Mouse (Mus musculus) heart, postnatal 14 days (tissue): ENCODE results near the gene Slc8b1. TPM values are rescaled to one million over a fixed set of nuclear protein-coding genes. Genes with fewer than 3 reads are reported as not detected.
A peak's percentile ranks its signal among the peaks of the same experiment; 100 is the strongest.

Experiments
- DNase-seq, 2 experiments: peaks; one replicate each; pipeline ENCODE4 v3.0.0; 2021 to 2022
- intact Hi-C: fragments of 180-260 bp; cut with DNase I; formaldehyde crosslinking; loops from one replicate; pipeline ENCODE4 v1.15.1; 2025
- total RNA-seq, 2 experiments: library from RNA; stranded (reverse); gene quantifications; 2 replicates each; pipeline ENCODE4 v1.2.3; 2021

The Slc8b1 gene
- total RNA-seq, 2 experiments from 2014 or later: 8.7 to 16.4 TPM

DNA sequence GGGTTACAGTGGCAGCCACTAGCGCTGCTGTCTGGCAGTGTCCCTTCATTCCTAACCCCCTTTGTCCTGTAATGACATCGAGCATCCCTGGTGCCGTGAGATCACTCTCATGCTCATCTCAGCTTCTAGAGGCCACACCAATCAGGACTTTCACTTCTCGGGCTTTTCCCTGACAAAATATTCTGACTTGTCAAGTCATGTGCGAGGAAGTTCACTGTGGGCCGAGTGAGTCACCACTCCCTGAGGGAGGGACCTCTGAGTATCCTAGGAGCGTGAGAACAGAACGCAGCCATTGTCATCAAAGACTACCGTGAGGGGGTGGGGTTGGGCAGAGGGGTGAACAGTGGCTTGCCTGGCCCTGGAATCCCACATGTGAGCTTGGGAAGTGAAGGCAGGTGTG lies 6.6 kb downstream of the Slc8b1 start:
- peak; percentile 49 to 65 for DNase-seq
- intact Hi-C loops: no loop called here

DNA sequence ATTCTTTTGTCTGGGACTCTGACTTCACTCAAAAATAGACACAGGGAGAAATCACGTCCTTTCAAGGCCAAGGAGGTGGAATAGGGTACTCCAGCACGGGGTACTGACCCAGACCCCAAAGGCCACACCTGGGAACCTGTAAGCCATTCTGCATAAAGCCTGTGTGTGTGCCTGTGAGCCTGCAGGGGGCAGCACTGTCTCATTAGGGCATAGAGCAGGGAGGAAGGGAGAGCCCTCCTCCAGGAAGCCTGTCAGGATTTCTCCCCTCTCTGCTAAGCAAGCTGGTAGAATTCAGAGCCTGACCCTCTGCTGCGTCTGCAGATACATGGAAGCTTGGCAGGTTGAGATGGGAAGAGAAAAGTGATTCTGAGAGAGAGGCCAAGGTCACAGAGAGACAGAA lies 11.7 kb downstream of the Slc8b1 start:
- intact Hi-C loops: loop anchor here (5.0 kb wide), 1 partner anchor 85 kb away; no protein-coding TSS in a partner anchor
- peak; percentile 49 to 58 for DNase-seq

DNA sequence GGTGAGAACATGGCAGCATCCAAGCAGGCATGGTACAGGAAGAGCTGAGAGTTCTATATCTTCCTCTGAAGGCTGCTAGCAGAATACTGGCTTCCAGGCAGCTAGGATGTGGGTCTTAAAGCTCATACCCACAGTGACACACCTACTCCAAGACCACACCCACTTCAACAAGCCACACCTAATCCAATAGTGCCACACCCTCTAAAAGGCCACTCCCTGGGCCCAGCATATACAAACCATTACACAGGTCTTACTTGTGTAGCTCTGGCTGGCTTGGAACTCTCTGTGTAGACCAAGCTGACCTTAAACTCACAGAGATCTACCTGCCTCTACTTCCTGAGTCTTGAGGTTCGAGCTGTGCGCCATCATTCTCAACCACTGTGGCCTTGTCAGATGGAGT lies 13.8 kb downstream of the Slc8b1 start:
- intact Hi-C loops: loop anchor here (5.0 kb wide), 1 partner anchor 83 kb away; no protein-coding TSS in a partner anchor

DNA sequence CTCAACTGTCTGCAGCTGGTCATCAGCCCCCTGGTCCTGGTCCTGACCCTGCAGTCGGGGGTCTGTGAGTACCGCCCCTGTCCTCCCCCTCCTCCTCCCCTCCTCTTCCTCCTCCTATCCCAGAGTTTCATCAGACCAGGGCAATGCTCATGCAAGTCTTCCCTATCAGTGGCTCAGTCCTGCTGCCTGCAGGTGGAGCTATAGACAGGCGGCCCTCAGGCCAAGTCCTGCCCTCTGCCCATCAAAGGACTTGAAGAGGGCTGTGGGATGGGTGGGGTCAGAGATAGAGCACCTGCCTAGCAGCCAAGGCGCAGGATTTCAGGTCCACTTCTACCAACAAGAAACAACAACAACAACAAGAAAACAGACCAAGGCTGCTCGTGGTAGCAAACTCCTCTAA lies 14.8 kb downstream of the Slc8b1 start:
- no peak for DNase-seq
- intact Hi-C loops: no loop called here

More for the DNA sequence above, 13.8 kb downstream of the Slc8b1 start:
- no peak for DNase-seq

DNA sequence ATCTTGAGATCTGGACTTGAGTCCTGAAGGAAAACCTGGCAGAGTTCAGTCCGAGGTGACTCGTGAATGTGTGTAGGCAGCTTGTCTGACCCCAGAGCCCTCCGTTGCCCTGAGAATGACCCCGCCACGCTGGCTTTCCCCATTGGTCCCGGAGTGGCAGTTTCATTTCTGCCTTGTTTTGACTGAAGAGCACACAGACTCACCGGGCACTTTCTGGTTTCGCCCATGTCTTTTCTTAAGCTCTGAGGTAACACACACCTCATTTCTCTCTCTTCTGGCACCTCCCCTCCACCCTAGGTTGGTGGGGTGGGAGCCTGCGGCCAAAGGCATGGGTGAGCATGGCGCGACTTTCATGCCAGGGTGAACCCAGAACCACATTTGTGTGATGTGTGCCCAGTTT lies 15.3 kb downstream of the Slc8b1 start:
- DNase-seq: no peak
- intact Hi-C loops: no loop called here

DNA sequence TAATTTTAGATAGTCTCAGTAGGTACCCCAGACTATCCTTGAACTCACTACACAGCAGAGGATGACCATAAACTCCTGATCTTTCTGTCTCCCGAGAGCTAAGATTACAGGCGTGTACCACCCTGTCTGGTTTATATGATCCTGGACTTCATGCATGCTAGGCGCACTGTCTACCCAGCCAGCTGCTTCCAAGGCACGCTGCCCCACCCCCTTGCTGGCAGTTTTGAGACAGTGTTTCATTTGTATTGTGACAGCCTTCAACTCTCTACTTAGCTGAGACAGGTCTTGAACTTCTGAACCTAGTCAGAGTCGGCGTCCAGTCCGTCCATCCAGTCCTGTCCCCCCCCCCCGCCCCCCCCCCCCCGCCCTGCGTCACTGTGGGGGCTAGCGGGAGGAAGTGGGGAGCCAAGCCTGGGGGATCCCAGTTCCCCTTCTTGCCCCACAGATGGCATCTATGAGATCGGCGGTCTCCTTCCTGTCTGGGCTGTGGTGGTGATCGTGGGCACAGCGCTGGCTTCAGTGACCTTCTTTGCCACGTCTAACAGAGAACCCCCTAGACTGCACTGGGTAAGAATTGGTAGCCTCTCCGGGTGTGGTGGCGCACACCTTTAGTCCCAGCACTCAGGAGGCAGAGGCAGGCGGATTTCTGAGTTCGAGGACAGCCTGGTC lies 16.5 kb downstream of the Slc8b1 start:
- intact Hi-C loops: no loop called here
- no peak for DNase-seq

DNA sequence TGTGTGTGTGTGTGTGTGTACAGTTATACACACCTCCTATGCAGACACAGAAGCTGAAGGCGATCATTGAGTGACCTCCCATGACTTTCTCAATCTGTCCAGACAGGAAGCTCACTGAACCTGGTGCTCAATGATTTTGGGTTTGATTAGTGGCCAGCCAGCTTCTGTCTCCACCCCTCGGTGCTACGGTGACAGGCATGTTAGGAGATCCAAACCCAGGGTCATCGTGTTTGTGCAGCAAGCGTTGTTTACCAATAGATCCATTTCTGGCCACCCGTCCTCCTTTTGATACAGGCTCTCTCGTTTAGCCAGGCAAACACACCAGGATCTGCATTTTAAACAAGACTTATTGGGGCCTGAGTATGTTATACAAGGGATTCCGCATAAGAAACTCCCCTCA lies 20.7 kb downstream of the Slc8b1 start:
- no peak for DNase-seq
- intact Hi-C loops: no loop called here

DNA sequence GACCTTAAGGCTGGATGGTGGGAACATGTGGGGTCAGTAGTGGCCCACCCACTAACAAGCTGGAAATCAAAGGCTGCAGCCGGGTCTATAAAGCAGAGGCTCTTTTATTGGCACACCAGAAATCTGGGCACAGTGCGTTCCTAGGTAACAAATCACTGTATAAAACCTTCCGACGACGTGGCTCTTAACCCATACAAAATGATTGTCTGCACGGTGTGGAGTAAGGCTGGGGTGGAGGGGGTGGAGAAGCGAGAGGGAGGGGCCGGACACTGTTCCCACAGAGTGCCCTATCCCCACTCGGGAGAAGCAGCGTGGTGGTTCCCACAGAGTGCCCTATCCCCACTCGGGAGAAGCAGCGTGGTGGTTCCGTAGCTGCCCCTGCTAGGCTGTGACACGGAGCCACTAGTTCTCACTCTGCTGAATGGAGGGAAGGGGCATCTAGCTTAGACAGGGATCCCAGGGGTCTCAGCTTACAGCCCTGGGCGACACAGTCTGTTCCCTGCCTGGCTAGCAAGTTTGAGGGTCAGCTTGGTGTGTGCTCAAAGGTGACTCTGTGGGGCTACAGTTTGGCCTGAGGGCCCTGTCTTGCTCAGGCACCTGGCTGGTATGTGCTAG lies 23.2 kb downstream of the Slc8b1 start:
- intact Hi-C loops: no loop called here
- DNase-seq: no peak

DNA sequence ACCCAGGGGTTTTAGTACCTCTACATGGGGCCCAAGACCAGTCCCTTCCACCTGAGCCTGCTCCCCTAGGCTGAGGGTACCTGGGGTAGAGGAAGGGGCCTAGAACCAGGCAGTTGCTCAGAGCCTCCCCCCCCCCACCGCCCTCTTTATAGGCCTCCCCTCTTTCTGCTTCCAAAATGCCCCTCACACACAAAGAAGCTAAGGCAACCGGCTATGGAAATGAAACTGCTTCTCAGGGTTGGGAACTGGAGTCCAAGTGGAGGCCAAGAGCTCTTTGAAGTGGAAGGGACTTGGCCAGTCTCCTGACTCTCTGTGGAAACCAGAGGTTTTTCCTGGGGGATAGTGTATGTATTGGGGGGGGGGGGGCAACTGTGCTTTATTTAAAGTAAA lies 23.7 kb downstream of the Slc8b1 start:
- intact Hi-C loops: no loop called here
- DNase-seq: no peak

DNA sequence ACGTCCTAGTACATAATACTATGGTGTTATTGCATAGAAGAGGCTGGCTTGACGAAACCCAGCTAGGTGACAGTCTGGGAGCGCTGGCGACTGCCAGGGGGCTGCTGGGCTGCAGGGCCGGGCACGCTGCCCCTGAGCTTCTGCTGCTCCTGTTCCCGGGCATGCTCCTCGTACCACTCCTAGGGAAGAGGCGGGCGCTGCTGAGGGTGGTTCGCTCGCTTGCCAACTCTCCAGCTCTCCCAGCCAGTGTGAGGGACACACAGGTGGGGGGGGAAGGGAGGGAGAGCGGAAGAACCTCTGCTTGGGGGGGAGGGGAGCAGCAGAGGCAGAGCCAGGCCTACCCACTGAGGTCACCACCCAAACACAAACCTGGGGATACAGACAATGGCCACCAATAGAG lies 25.1 kb downstream of the Slc8b1 start:
- intact Hi-C loops: no loop called here
- peak; percentile 34 to 52 for DNase-seq

DNA sequence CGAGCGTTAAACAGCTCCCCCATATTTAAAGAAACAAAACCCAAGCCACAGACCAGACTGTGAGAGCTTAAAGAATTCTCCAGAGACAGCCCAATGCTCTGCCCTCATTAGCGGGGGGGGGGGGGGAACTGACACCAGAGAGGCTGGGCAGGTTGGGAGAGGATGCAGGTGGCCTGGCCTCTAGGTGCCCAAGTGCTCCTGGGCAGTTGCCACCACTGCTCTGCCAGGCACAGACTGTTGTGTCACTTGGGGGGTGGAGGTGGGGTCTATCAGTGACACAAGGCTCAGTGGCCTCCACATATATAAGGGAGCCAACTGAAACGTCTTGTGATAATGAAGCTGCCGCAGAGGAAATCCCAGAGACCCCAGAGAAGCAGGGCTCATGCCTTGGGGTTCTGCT lies 25.7 kb downstream of the Slc8b1 start:
- DNase-seq: no peak
- intact Hi-C loops: no loop called here

DNA sequence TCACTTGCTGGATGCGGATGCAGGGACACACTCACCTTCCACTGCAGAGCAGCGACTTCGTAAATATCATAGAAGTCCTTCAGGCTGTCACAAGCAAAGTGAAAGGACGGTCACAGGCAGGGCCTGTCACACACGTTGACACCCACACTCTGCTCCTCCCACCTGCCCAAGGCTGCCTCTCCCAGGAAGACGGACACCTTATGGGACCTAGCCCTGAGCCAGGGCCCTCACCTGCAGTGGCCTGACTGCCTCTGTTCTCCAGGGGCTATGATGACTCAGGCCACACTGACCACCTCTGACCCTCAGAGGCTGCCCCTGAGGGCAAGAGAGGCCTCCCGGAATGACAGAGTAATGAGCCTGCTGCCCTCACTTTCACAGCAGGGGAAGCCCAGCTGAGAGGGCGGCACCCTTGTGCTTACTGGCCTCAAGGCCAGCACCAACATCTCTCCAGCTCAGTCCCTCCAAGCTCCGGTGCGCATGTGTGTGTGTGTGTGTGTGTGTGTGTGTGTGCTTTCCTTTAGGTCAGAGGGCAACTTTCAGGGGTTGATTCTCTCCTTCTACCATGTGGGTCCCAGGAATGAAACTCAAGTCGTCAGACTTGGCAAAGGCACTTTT lies 37.4 kb downstream of the Slc8b1 start:
- DNase-seq: no peak
- intact Hi-C loops: no loop called here

DNA sequence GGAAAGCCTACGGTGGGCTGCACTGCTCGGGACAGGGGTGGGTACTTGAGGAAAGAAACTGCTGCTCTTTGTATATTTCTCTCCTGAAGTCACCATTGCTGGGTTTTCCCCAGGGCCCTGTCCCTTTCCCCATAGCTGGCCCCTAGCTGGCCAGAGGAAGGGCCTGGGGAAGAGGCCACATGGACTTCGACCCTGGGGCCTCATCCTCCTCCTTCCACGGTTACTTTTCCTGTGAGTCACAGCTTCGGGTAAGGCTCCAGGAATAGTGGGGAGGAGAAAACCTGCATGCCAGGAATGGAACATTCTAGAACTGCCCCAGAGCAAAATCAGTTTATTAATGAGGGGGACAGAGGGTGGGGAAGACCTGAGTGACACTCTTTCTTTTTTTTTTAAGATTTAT lies 39.2 kb downstream of the Slc8b1 start:
- intact Hi-C loops: loop anchor here (5.0 kb wide), 1 partner anchor 37 kb away; the partner anchor contains the start of genes Iqcd and Tpcn1
- DNase-seq: no peak

DNA sequence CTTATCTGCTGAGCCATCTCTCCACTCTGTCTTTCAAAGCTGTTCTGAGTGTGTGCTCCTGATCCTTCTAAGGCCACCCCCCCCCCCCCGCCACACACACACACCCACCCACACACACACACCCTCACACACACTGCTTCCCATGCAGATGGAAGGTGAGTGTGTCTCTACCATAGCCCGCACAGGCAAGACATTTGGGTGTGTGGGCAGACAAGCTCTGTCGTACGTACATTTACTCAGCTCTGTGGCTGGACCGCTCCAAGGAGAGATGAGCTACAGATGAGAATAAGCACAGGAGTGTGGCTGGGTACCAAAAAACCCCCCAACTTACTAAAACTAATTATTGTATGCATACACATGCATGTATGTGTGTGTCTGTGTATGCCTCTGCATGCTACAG lies 39.7 kb downstream of the Slc8b1 start:
- intact Hi-C loops: loop anchor here (5.0 kb wide), 1 partner anchor 37 kb away; the partner anchor contains the start of genes Iqcd and Tpcn1
- no peak for DNase-seq

DNA sequence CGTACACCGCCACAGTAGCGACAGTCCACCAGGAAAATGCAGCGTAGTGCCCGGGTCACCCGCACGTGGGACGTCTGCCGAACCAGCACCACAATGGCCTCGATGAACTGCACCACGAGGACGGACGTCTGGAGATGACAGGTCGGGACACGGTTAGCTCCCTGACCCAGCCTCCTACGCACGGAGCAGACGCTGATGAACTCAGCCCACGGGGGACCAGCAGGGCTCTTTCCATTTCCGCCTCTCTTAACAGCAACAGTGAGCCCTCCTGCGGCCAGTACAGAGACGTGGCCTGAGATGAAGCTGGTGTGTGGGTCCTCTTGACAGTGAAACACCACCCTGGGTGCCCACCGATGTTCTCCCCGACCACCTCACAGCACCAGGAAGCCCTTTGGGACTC lies 44.9 kb downstream of the Slc8b1 start:
- intact Hi-C loops: loop anchor here (1.0 kb wide), 1 partner anchor 23 kb away; no protein-coding TSS in a partner anchor
- no peak for DNase-seq

DNA sequence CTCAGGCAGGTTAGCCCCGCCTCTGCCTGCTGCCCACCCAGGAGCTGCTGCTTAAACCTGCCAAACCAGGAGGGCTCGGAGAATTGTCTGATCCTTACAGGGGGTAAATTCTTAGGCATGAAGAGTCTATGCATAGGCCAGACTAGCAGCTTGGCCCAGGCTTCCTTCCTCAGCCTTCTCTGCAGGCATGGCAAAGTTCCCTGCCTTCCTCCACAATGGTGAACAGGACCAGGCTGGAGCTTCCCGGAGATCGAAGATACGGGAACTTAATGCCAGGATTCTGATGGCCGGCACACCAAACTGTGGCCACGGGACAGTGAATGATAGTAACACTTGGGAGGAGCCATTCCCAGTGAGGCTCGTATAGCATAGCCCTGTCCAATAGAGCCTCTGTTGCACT lies 47.1 kb downstream of the Slc8b1 start:
- intact Hi-C loops: no loop called here
- DNase-seq: no peak

DNA sequence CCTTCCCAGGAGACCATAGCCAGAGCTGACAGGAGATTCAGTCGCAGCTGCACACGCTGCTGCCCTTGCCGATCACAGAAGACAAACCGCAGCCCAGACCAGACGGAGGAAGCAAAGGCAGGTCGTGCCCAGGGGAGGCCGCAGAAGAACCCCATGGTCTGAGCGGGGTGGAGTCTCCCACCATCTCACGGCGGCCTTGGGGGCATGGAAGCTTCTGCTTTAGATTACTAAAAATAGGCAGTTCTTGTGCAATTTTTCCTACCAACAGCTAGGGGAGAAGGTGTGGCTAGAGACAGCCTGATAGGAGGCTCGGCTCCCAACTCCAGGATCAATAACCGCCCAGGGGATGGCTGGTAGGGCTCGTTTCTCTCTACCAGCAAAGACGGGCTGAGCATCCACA lies 47.8 kb downstream of the Slc8b1 start:
- intact Hi-C loops: no loop called here
- DNase-seq: no peak

DNA sequence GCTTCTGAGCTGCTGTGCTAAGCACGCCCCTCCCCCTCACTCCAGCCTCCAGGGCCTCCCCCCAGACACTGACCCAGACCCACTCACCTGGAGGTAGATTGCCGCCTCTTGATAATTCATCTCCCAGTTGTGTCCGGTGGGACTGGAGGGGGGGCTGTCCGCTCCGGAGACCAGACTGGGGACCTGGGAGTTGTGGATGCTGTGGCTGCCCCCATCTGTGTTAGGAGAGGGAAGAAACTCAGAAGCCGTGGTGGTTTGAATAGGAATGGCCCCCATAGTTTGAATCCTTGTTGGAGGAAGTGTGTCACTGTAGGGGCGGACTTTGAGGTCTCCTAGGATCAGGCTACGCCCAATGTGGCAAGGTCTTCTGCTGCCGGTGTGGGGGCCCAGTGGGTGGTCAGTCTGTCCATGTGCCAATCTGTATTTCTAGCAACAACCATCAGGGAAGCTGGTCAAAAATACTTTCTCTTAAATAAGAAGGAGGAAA lies 49.2 kb downstream of the Slc8b1 start:
- DNase-seq: no peak
- intact Hi-C loops: no loop called here

DNA sequence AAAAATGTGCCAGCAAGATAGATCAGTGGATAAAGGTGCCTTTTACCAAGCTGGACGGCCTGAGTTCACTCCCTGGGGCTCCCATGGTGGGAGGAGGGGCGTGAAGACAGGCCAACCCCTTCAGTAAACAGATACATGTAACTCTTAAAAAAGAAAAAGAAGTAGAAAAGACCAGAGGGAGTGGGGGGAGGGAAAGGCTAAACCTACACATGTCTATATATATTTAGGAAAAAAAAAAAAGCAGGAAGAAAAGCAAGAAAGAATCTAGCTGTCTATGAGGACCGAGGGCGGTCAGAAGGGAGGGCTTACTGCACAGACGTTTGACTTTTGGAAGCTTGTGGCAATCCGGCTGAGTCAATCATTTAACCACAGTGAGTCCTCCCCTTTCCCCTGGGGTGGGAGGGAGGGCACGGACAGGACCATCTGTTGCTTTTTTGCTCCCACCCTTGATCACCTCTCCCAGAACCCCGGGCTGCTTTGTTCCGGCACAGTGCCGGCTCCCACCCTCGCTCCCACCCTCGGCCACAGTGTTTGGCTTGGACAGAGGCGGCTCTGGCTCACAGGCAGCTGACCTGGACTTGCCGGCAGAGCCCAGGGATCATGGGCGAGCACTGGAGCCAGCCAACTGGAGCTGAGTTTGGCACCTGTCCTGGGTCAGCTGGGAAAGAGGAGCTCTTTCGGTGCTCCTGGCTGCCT lies 49.8 kb downstream of the Slc8b1 start:
- peak; percentile 78 for DNase-seq
- intact Hi-C loops: no loop called here

DNA sequence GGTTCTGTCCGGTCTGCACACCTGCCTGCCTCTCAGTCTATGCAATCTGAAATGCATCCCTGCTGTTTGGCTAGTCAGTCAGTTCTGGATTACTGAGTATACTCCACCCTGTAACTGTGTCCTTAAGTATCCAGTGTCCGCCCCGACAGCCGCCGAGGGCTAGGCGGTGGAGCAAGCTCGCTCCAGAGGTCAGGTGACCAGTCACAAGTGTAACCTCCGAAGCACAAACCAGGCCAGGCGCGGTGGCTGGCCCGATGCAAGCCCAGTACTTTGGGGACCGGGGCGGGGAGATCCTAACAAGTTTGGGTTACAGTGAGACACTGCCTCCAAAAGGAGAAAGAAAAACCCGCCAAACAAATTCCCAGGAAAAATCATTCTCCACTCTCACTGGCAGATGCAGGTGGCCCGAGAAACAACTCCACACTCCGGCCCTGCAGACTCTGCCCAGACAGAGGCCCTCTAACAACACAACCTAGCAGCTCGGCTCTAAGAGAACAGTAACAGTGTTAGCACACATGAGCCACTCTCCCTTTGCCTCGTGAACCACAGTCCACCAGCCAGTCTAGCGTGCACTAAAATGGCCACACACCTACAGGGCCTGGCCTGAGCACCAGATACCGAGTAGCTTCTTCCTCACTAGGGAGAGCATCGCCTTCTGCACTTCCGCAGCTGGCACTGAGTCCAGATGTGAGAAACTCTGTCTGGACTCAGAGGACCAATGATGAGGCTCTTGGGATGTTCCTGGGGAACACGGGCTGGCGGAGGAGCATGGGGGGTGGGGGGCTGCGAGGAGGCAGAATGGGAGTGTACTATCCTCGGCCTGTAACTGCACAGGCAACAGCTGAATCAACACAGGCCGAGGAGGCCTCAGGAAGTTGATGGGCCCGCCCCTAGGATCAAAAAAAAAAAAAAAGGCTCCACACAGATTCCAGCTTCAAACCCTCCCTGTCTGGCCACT lies 52.3 kb downstream of the Slc8b1 start:
- intact Hi-C loops: no loop called here
- peak; percentile 73 to 74 for DNase-seq
